Mouse (Mus musculus): ENCODE measurements at regions not wholly inside any gene's neighbourhood (a gene's known extent, or its start where the extent isn't known, plus 50 kb on each side); places are given as distances from the start of the nearest gene placed in this dataset.

GRCm38 (mm10) chr10:9047341-9047740 is 161.5 kb upstream of the Sash1 start:
- in situ Hi-C loops (cut with MboI; ENCODE audit: low pct_unique_long_range_greater_than_20kb in 1 of 2, low sequenced_read_pairs in 2 of 2, unreplicated experiment in 1 of 2), result no loop called here

DNA sequence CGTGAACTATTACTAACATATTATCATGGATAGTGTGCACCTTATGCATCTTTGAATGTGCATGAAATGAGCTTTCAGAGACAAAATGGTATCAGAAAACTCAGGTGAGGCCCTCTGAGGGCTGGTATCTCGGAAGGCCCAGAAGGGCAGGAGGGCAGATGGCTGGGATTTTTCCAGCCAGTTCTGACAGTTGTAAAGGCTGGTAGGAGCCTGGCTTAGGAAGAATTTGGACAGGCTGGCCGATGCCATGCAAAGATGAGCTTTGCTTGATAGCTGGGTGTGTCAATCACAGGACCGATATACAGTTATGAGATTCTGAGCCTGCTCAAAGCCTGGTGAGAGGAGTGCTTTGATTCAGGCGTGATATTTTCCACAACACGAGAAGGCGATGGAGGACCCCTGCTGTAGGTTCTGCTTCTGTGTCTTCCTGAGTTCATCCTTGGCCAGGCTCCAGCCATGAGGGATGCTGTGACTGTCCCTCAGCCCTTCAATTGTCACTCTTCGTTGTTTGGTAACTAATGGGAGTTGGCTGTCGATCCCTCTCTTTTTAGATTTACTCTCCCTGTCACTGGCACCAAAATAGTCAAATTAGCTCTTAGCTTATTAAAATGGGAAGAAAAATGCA is 159.0 kb upstream of the Sash1 start:
- in situ Hi-C loops (cut with MboI; ENCODE audit: low pct_unique_long_range_greater_than_20kb in 1 of 2, low sequenced_read_pairs in 2 of 2, unreplicated experiment in 1 of 2), result no loop called here

DNA sequence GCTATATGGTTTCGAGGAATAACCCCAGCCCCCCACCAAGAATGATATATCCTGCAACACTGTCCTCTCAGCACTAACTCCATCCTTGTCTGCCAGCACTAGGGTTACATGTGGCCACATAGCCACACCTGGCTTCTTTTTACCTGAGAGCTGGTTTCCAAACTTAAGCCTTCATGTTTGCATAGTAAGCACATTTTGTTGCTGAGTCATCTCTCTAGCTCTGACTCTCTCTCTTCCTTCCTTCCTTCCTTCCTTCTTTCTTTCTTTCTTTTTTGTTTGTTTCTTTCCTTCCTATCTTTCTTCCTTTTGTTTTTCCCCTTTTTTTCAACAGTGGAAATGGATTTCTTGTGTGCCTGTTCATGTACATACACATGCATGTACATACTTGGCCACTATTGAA is 157.6 kb upstream of the Sash1 start:
- in situ Hi-C loops (cut with MboI; ENCODE audit: low pct_unique_long_range_greater_than_20kb in 1 of 2, low sequenced_read_pairs in 2 of 2, unreplicated experiment in 1 of 2), result no loop called here

DNA sequence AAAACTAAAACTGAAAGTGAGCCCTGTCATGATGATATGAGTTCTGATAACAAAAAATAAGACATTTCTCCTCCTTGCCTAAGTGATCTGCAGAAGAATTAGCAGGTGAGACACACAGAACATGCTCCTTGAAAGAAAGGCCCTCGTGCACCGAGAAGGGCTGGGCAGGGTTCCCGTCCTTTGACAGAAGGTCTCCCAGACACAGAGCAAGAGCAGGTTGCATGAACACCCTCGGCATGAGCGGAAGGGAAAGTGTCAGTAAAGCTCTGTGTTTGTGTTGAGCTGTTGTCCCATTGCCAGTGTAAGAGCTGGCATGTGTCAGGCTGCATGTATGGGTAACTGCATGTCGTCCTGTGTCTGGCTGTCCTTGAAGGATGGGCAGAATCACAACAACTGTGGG is 144.6 kb upstream of the Sash1 start:
- in situ Hi-C loops (cut with MboI; ENCODE audit: low pct_unique_long_range_greater_than_20kb in 1 of 2, low sequenced_read_pairs in 2 of 2, unreplicated experiment in 1 of 2), result no loop called here

DNA sequence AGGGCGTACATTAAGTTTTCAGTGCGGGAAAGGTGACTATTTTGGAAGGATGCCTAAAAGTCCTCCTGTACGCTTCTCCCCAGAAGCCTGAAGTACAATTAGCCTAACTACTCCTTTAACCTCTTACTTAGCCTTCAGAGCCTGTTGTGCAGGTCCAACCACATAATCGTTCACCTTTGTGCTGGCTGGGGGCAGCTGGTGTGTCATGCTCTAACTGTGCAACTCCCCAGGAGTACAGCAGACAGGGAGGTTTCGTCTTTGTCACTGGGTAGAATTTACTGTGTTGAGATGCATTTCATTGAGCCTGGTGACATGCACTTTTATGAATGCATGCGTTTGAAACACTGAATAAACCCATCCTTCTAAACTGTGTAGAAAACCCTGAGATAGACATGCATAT is 143.6 kb upstream of the Sash1 start:
- in situ Hi-C loops (cut with MboI; ENCODE audit: low pct_unique_long_range_greater_than_20kb in 1 of 2, low sequenced_read_pairs in 2 of 2, unreplicated experiment in 1 of 2), result no loop called here

- in situ Hi-C loops (cut with MboI; ENCODE audit: low pct_unique_long_range_greater_than_20kb in 1 of 2, low sequenced_read_pairs in 2 of 2, unreplicated experiment in 1 of 2), result no loop called here
These were observed 141.4 kb upstream of the Sash1 start for GRCm38 (mm10) chr10:9027070-9027807.

- in situ Hi-C loops (cut with MboI; ENCODE audit: low pct_unique_long_range_greater_than_20kb in 1 of 2, low sequenced_read_pairs in 2 of 2, unreplicated experiment in 1 of 2), result no loop called here
These were observed 129.1 kb upstream of the Sash1 start for GRCm38 (mm10) chr10:9014810-9015505.

- in situ Hi-C loops (cut with MboI; ENCODE audit: low pct_unique_long_range_greater_than_20kb in 1 of 2, low sequenced_read_pairs in 2 of 2, unreplicated experiment in 1 of 2), result no loop called here
These were observed 127.7 kb upstream of the Sash1 start for GRCm38 (mm10) chr10:9013549-9013925.

GRCm38 (mm10) chr10:9012829-9013548 is 127.1 kb upstream of the Sash1 start:
- in situ Hi-C loops (cut with MboI; ENCODE audit: low pct_unique_long_range_greater_than_20kb in 1 of 2, low sequenced_read_pairs in 2 of 2, unreplicated experiment in 1 of 2), result no loop called here

- in situ Hi-C loops (cut with MboI; ENCODE audit: low pct_unique_long_range_greater_than_20kb in 1 of 2, low sequenced_read_pairs in 2 of 2, unreplicated experiment in 1 of 2), result no loop called here
These were observed 126.0 kb upstream of the Sash1 start for GRCm38 (mm10) chr10:9011906-9012305.

DNA sequence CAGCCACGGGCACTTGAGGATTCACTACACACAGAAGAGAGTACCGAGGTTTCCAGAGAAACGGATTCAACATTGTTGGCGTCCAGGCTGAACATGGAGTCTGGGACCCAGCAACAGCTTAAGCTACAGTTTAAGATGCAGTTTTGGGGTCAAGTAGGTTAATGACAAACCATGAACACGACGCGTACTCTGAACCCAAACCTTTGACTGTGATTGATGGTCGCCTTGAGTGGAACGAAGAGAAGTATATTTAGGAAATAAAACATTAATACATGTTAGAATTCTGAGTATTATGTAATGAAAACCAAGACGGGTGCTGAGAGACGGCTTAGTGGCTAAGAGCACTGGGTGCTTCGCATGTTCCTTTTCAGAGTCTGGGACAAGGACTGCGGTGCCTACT is 124.3 kb upstream of the Sash1 start:
- in situ Hi-C loops (cut with MboI; ENCODE audit: low pct_unique_long_range_greater_than_20kb in 1 of 2, low sequenced_read_pairs in 2 of 2, unreplicated experiment in 1 of 2), result no loop called here

GRCm38 (mm10) chr10:9005140-9005909 is 119.5 kb upstream of the Sash1 start:
- in situ Hi-C loops (cut with MboI; ENCODE audit: low pct_unique_long_range_greater_than_20kb in 1 of 2, low sequenced_read_pairs in 2 of 2, unreplicated experiment in 1 of 2), result no loop called here

DNA sequence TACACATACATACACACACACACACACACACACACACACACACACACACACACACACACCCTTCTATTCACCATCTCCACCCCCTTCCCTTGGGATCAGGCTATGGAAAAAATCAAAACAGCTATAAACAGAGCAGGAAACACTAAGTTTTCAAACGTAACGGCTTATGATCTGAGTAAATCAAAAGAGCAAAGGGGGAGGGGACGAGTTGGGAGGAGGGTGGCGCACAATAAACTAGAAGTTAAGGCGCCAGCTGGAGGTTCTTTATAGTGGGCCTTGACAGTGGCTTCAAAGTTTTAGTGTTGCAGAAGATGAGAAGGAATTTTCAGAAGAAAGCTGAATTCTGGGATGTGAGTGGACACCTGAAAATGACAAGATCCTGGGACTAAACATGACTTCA is 116.4 kb upstream of the Sash1 start:
- in situ Hi-C loops (cut with MboI; ENCODE audit: low pct_unique_long_range_greater_than_20kb in 1 of 2, low sequenced_read_pairs in 2 of 2, unreplicated experiment in 1 of 2), result no loop called here

- in situ Hi-C loops (cut with MboI; ENCODE audit: low pct_unique_long_range_greater_than_20kb in 1 of 2, low sequenced_read_pairs in 2 of 2, unreplicated experiment in 1 of 2), result no loop called here
These were observed 113.0 kb upstream of the Sash1 start for GRCm38 (mm10) chr10:8998758-8999398.

DNA sequence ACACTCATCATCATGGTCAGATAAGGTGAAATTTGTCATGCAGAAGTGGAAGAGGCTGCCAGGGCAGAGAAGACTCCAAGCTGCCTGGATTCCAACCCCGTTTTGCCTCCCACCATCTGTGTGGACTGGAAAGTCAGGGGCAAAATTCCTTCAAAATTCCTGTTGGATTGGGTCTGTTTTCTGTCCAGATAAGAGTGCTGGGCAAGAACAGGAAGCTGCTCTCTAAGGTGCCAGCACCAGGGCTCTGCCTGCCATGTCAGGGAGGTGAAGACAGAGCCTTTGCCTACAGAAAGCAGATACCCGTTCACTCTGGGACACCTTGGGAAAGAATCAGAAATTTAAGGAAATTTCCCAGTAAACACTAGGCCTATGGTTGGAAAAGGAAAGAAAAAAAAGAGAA is 112.5 kb upstream of the Sash1 start:
- in situ Hi-C loops (cut with MboI; ENCODE audit: low pct_unique_long_range_greater_than_20kb in 1 of 2, low sequenced_read_pairs in 2 of 2, unreplicated experiment in 1 of 2), result no loop called here

GRCm38 (mm10) chr10:8995097-8995496 is 109.2 kb upstream of the Sash1 start:
- in situ Hi-C loops (cut with MboI; ENCODE audit: low pct_unique_long_range_greater_than_20kb in 1 of 2, low sequenced_read_pairs in 2 of 2, unreplicated experiment in 1 of 2), result no loop called here

DNA sequence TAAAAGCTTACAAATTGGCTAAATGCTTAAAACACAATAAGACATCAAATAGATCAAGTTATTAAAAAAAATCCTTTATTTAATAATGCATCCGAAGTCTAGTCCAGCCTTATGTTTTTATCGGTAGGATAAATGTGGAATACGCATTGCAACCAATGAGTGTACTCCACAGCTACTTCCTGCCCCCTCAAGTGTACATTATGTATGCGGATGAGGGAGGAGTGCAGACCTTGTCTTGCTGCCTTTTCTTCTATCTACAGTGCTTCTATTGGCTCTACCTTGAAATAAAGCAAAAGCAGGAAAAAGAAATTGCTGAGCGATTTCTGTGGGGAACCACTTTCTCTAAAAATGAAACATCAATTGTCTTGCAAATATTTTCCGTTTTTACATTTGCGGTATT is 100.5 kb upstream of the Sash1 start:
- in situ Hi-C loops (cut with MboI; ENCODE audit: low pct_unique_long_range_greater_than_20kb in 1 of 2, low sequenced_read_pairs in 2 of 2, unreplicated experiment in 1 of 2), result no loop called here

DNA sequence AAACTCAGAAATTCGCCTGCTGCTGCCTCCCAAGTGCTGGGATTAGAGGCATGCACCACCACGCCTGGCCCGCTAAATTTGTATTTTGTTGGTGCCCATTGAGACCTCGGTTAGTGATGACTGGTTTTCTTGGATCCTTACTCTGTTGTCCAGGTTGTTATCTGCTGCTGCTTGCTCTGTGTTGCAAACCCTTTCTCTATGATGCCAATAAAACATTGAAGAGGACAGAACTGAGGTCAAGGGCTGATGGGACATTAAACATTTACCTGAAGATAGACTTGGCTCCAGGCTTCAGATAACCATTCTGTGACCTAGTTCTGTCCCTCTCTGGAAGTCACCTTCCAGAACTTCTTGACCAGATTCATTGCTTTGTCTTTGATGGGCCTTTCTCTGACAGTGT is 97.5 kb upstream of the Sash1 start:
- in situ Hi-C loops (cut with MboI; ENCODE audit: low pct_unique_long_range_greater_than_20kb in 1 of 2, low sequenced_read_pairs in 2 of 2, unreplicated experiment in 1 of 2), result no loop called here

All from mouse embryonic stem cell (cell line).